Mouse (Mus musculus) MEL (cell line): ENCODE measurements around the gene Vma21.

ENCODE experiments used
- CTCF ChIP-seq, 3 experiments: IDR thresholded peaks in 2 of 3; conservative IDR thresholded peaks in 1 of 3; 2 replicates each; pipeline ENCODE4 v1.5.1; 2011 to 2012; ENCODE audit warnings: low read length in 3 of 3, low read depth in 2 of 3, mild to moderate bottlenecking in 2 of 3, improper control_type of control experiment in 1 of 3, inconsistent platforms in 1 of 3, mixed read lengths in 1 of 3, moderate library complexity in 1 of 3; ENCODE audit not compliant: control insufficient read depth in 1 of 3, insufficient read depth in 1 of 3, poor library complexity in 1 of 3, severe bottlenecking in 1 of 3
- GATA1 ChIP-seq: IDR thresholded peaks from 2 replicates; pipeline ENCODE4 v1.6.1; 2011; ENCODE audit warnings: low read depth, low read length, improper control_type of control experiment
- KAT2A ChIP-seq: conservative IDR thresholded peaks from 2 replicates; pipeline ENCODE4 v1.6.1; 2012; ENCODE audit warnings: low read depth, low read length, improper control_type of control experiment, inconsistent platforms
- MAFK ChIP-seq: IDR thresholded peaks from 2 replicates; pipeline ENCODE4 v1.6.1; 2011; ENCODE audit warnings: low read depth, mild to moderate bottlenecking, low read length, improper control_type of control experiment, borderline replicate concordance
- MYC ChIP-seq: IDR thresholded peaks from 2 replicates; pipeline ENCODE4 v1.6.1; 2011; ENCODE audit warnings: low read depth, mild to moderate bottlenecking, low read length, improper control_type of control experiment, moderate library complexity
- POLR2A ChIP-seq, 2 experiments: IDR thresholded peaks; 2 replicates each; pipeline ENCODE4 v1.6.1; 2011 to 2012; ENCODE audit warnings: low read length in 2 of 2, mild to moderate bottlenecking in 2 of 2, control low read depth in 1 of 2, improper control_type of control experiment in 1 of 2, low read depth in 1 of 2, moderate library complexity in 1 of 2; ENCODE audit not compliant: control insufficient read depth in 1 of 2, insufficient read depth in 1 of 2, poor library complexity in 1 of 2
- POLR2AphosphoS2 ChIP-seq: IDR thresholded peaks from 2 replicates; pipeline ENCODE4 v1.6.1; 2011; ENCODE audit warnings: low read length, improper control_type of control experiment
- RAD21 ChIP-seq: IDR thresholded peaks from 2 replicates; pipeline ENCODE4 v1.6.1; 2011; ENCODE audit warnings: mild to moderate bottlenecking, low read depth, low read length, improper control_type of control experiment
- RCOR1 ChIP-seq: IDR thresholded peaks from 2 replicates; pipeline ENCODE4 v1.6.1; 2012; ENCODE audit warnings: low read depth, mild to moderate bottlenecking, inconsistent platforms, low read length, improper control_type of control experiment
- TCF12 ChIP-seq: IDR thresholded peaks from 2 replicates; pipeline ENCODE4 v1.6.1; 2014; ENCODE audit warnings: low read depth, mild to moderate bottlenecking, inconsistent platforms, low read length, improper control_type of control experiment, moderate library complexity
- ZC3H11A ChIP-seq: IDR thresholded peaks from 2 replicates; pipeline ENCODE4 v1.6.1; 2012; ENCODE audit warnings: low read depth, mild to moderate bottlenecking, inconsistent platforms, low read length, improper control_type of control experiment

GRCm38 (mm10) chrX:71853798-71854197 is 38.1 kb downstream of the Vma21 start:
- TF ChIP-seq GATA1 (no peak), CTCF (IDR thresholded peaks at IDR 0.05 in 2 of 3, conservative IDR thresholded peaks at IDR 0.05 in 1 of 3; ENCODE audit: control insufficient read depth in 1 of 3, insufficient read depth in 1 of 3, low read depth in 2 of 3, low read length in 3 of 3, poor library complexity in 1 of 3, severe bottlenecking in 1 of 3) (no peak), POLR2AphosphoS2 (no peak), ZC3H11A (no peak), RAD21 (no peak), TCF12 (no peak), MAFK (no peak), RCOR1 (no peak), KAT2A (no peak), MYC (no peak), POLR2A (IDR thresholded peaks at IDR 0.05; ENCODE audit: control insufficient read depth in 1 of 2, insufficient read depth in 1 of 2, low read depth in 1 of 2, low read length in 2 of 2, poor library complexity in 1 of 2) (no peak)
